ENCODE assay signal across 19 mouse cellular contexts in genomic region chr14:96787286-96787685, GRCm38 (mm10).
"Had no signal": no experiment of that assay in that cellular context is flagged by ENCODE, and none has a peak within 500 bp of the region (broad histone marks: within the 10 kb centered on the region; RNA-seq: fewer than 3 reads in every experiment).

No protein-coding gene starts in this region.

- H3K9ac ChIP-seq: lung, embryonic 14.5 days; midbrain, embryonic 12.5 days; neural tube, embryonic 13.5 days; neural tube, embryonic 15.5 days had no signal

- ATAC-seq: midbrain, embryonic 16.5 days had no signal

- DNase-seq: lung, adult 18-20 months; lung, embryonic 14.5 days; lung, postnatal 10 days; lung, postnatal 4 days; midbrain, embryonic 14.5 days; retina, postnatal 1 day; right cerebral cortex, adult 18-20 months; right cerebral cortex, postnatal 25 days; right cerebral cortex, postnatal 4 days; spleen, adult 18-20 months; thymus, adult 2 months; thymus, postnatal 25 days; thymus, postnatal 4 days had no signal

- H3K27me3 ChIP-seq: midbrain, embryonic 12.5 days; neural tube, embryonic 13.5 days; neural tube, embryonic 15.5 days had no signal

- H3K27ac ChIP-seq: midbrain, embryonic 10.5 days; midbrain, embryonic 12.5 days; neural tube, embryonic 13.5 days; neural tube, embryonic 15.5 days had no signal

- H3K36me3 ChIP-seq: midbrain, embryonic 10.5 days; midbrain, embryonic 12.5 days; neural tube, embryonic 13.5 days; neural tube, embryonic 15.5 days had no signal

- H3K4me3 ChIP-seq: midbrain, embryonic 10.5 days; midbrain, embryonic 12.5 days; myocyte; neural tube, embryonic 13.5 days; neural tube, embryonic 15.5 days had no signal

- H3K4me2 ChIP-seq: lung, embryonic 14.5 days; midbrain, embryonic 12.5 days; neural tube, embryonic 13.5 days; neural tube, embryonic 15.5 days had no signal

- H3K9me3 ChIP-seq: midbrain, embryonic 10.5 days; midbrain, embryonic 12.5 days; neural tube, embryonic 13.5 days; neural tube, embryonic 15.5 days had no signal

- H3K4me1 ChIP-seq: midbrain, embryonic 10.5 days; midbrain, embryonic 12.5 days; neural tube, embryonic 13.5 days; neural tube, embryonic 15.5 days had no signal
